Mouse (Mus musculus) stomach, postnatal 0 days (tissue): ENCODE data around the gene Col11a2.

Source experiments
- CTCF ChIP-seq: IDR thresholded peaks from 2 replicates; pipeline ENCODE4 v1.5.1; 2016; ENCODE audit warnings: antibody characterized with exemption, low read depth, mild to moderate bottlenecking, moderate library complexity
- EP300 ChIP-seq: optimal IDR thresholded peaks from 2 replicates; pipeline ENCODE3; 2016; ENCODE audit warnings: antibody characterized with exemption

- TF ChIP-seq CTCF (no peak), EP300 (no peak)
Observed at GRCm38 (mm10) chr17:34104804-34105203, 65.6 kb downstream of the Col11a2 start.
